Mouse (Mus musculus) mouse embryonic stem cell (cell line): Measurements from ENCODE around the gene Rab11fip3.
"Not testable (repeated sequence)": the region's sequence is repeated elsewhere in the genome, so short reads cannot be mapped to it uniquely, and the experiment has no call there.

Experiments used
- in situ Hi-C, 2 experiments: fragments of 300-500 bp; cut with MboI; formaldehyde crosslinking; loops; 1 replicate in 1 of 2; 3 replicates in 1 of 2; pipeline ENCODE4 v1.14.3; 2019 to 2020; ENCODE audit warnings: low sequenced_read_pairs in 2 of 2, low pct_unique_long_range_greater_than_20kb in 1 of 2, mixed read lengths in 1 of 2; ENCODE audit not compliant: unreplicated experiment in 1 of 2

Gene Rab11fip3

GRCm38 (mm10) chr17:26068831-26069739, at the start of gene Rab11fip3:
Rab11fip3 (minus strand) TSS chr17:26069555.
- in situ Hi-C loops, result no loop called here

- in situ Hi-C loops, result no loop called here
Measured at GRCm38 (mm10) chr17:26116503-26117258, 47.3 kb upstream of the Rab11fip3 start.

GRCm38 (mm10) chr17:26115956-26116487, 46.7 kb upstream of the Rab11fip3 start:
- in situ Hi-C loops, result no loop called here

- in situ Hi-C loops, result no loop called here
Measured at GRCm38 (mm10) chr17:26115205-26115898, 46.0 kb upstream of the Rab11fip3 start.

- in situ Hi-C loops, result not testable (repeated sequence)
Measured at GRCm38 (mm10) chr17:26114461-26114860, 45.1 kb upstream of the Rab11fip3 start.

GRCm38 (mm10) chr17:26114061-26114460, 44.7 kb upstream of the Rab11fip3 start:
- in situ Hi-C loops, result no loop called here

GRCm38 (mm10) chr17:26113181-26113948, 44.0 kb upstream of the Rab11fip3 start, which contains the start of gene Tmem8:
Tmem8 (plus strand) TSS chr17:26113299.
- in situ Hi-C loops, result no loop called here

- in situ Hi-C loops, result no loop called here
Measured at GRCm38 (mm10) chr17:26112751-26113150, 43.4 kb upstream of the Rab11fip3 start.

- in situ Hi-C loops, result no loop called here
Measured at GRCm38 (mm10) chr17:26111722-26112121, 42.4 kb upstream of the Rab11fip3 start.

- in situ Hi-C loops, result no loop called here
Measured at GRCm38 (mm10) chr17:26111024-26111423, 41.7 kb upstream of the Rab11fip3 start.

GRCm38 (mm10) chr17:26110156-26110555, 40.8 kb upstream of the Rab11fip3 start:
- in situ Hi-C loops, result no loop called here

GRCm38 (mm10) chr17:26105619-26106018, 36.3 kb upstream of the Rab11fip3 start:
- in situ Hi-C loops, result no loop called here

- in situ Hi-C loops, result no loop called here
Measured at GRCm38 (mm10) chr17:26101478-26101877, 32.1 kb upstream of the Rab11fip3 start.

- in situ Hi-C loops, result no loop called here
Measured at GRCm38 (mm10) chr17:26100166-26100565, 30.8 kb upstream of the Rab11fip3 start.

- in situ Hi-C loops, result not testable (repeated sequence)
Measured at GRCm38 (mm10) chr17:26099316-26099715, 30.0 kb upstream of the Rab11fip3 start.

- in situ Hi-C loops, result no loop called here
Measured at GRCm38 (mm10) chr17:26098461-26098860, 29.1 kb upstream of the Rab11fip3 start.

GRCm38 (mm10) chr17:26095121-26095740, 25.9 kb upstream of the Rab11fip3 start, which contains the start of gene Nme4:
Nme4 (minus strand) TSS chr17:26095602.
- in situ Hi-C loops, result no loop called here
